Mouse (Mus musculus) splenic B cell, adult 2 months (primary cell): ENCODE data around the gene Dbr1.

Source experiments
- DNase-seq: peaks from one replicate; pipeline ENCODE4 v3.0.0-alpha.2; 2011; ENCODE audit warnings: low read depth, low spot score
- H3K27me3 ChIP-seq: 2 replicates; pipeline ENCODE4 v1.6.1; 2012; ENCODE audit warnings: mild to moderate bottlenecking, low read length, moderate library complexity, mixed read lengths; ENCODE audit not compliant: control insufficient read depth, poor library complexity, insufficient read depth, severe bottlenecking
- H3K36me3 ChIP-seq: 2 replicates; pipeline ENCODE4 v1.6.1; 2012; ENCODE audit warnings: mild to moderate bottlenecking, low read length, moderate library complexity, mixed read lengths; ENCODE audit not compliant: control insufficient read depth, poor library complexity, insufficient read depth, severe bottlenecking

The Dbr1 gene

GRCm38 (mm10) chr9:99631781-99632180 is 56.2 kb downstream of the Dbr1 start:
- DNase-seq, result no peak
- Histone ChIP-seq H3K27me3 (no peaks in the 10 kb centered on the region; the same call in 1 of the 2 replicates), H3K36me3 (no peaks in the 10 kb centered on the region)

DNA sequence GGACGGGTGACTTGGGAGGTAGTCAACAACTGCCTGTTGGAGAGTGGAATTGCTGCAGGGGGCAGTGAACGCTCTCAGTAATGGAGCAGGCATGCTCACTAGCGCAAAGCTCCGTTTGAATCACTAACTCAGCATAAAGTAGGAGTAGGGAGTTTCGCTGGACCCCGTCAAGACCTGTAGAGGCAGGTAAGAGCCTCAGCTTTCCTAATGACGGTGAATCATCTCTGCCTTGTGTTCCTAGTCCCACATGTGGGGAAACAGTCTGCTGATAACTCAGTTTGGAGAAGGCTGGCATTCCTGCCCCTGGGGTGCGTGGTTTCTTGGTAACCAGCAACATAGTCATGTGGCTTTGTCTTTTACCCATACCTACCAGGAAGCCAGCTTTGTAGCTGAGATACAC is 56.7 kb downstream of the Dbr1 start:
- no peak for DNase-seq
- Histone ChIP-seq H3K36me3 (no peaks in the 10 kb centered on the region), H3K27me3 (no peaks in the 10 kb centered on the region; the same call in 1 of the 2 replicates)
